Mouse (Mus musculus) brain, embryonic 18.5 days (tissue): ENCODE measurements around the gene Ppard.

Experiments
- DNase-seq: peaks from one replicate; pipeline ENCODE4 v3.0.0-alpha.2; 2012; ENCODE audit warnings: low read depth, low spot score

The Ppard gene

GRCm38 (mm10) chr17:28335267-28335666, 102.8 kb downstream of the Ppard start:
- DNase-seq, result no peak

GRCm38 (mm10) chr17:28337547-28337946, 105.0 kb downstream of the Ppard start:
- DNase-seq, result no peak

GRCm38 (mm10) chr17:28340578-28340977, 108.1 kb downstream of the Ppard start:
- no peak for DNase-seq

GRCm38 (mm10) chr17:28341091-28341490, 108.6 kb downstream of the Ppard start:
- DNase-seq, result no peak

GRCm38 (mm10) chr17:28344050-28344607, 111.6 kb downstream of the Ppard start:
- DNase-seq, result no peak

GRCm38 (mm10) chr17:28344670-28345069, 112.2 kb downstream of the Ppard start:
- DNase-seq, result no peak

GRCm38 (mm10) chr17:28345271-28345721, 112.8 kb downstream of the Ppard start:
- DNase-seq, result no peak

GRCm38 (mm10) chr17:28345882-28346281, 113.4 kb downstream of the Ppard start:
- no peak for DNase-seq

GRCm38 (mm10) chr17:28347327-28347726, 114.8 kb downstream of the Ppard start:
- DNase-seq, result no peak

- DNase-seq, result no peak
Observed at GRCm38 (mm10) chr17:28348211-28348610, 115.7 kb downstream of the Ppard start.

GRCm38 (mm10) chr17:28349264-28349880, 116.9 kb downstream of the Ppard start:
- no peak for DNase-seq

DNA sequence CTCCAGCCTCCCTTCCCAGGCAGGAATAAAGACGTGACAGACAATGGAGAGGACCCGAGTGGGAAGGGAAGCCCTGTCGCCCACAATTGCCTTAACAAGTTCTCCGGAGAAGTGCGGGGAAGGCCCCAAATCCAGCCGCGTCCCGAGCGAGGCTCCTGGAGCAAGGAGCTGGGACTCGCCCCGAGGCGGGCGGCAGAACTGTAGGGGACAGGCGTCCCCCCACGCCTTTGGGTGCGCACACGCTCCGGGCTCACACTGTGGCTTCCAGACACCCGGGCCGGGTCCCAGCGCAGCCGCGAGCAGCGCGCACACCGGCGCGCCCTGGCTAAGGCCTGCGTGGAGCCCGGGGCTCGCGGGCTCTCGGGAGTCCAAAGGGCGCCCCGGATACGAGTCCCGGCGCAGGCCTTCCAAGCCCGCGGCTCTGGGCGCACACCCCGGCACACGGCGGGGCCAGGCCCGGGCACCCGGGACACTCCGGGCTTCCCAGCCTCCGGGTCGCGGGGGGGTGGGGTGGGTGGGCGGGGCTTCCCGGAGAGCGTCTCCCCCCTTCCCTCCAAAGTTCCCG, 117.5 kb downstream of the Ppard start:
- DNase-seq, result no peak

DNA sequence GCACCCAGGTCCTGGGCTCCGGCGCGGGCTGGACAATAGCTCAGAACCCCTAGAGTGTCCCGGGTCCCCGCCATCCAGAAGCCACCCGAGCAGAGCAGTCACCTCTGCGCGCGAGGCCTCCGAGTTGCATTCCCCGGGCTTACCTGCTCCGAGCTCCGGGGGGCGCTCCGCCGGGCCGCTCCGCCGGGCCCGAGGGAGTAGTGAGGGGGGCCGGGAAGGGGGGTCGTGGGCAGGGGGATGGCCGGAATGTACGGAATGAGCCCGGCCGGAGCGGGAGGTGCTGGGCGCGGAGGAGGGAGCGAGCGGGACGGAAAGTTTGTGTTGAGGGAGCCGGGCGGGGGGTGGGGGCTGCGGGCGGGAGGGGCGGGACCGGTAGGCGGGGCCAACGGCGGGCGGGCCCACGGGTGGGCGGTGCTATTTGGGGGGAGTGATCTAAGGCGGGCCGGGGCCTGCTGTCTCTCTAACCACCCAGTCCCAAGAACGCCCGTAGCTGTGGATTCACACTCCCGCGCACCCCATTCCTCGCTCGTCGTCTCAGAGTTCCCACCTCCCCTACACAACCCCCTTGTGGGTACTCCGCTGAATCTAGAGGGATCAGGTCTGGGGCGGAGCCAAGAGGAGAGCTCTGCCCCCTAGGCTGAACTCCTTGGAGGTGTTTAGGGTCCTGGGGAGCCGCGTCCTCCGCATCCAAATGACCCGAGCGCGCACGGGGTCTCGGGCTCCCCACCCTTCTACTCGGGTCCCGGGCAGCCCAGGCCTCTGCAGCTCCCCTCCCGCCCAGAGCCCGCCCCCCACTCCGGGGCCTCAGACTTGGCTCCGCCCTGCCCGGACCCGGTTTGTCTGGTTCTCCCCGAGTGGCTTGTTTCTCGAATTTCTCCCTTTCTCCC, 118.2 kb downstream of the Ppard start, which contains the start of gene Tead3:
Tead3 (minus strand) TSS at position 352 of the 887 bp plus-strand sequence.
- no peak for DNase-seq
